Mouse (Mus musculus) urinary bladder, postnatal 4 days (tissue): ENCODE data around the gene Ddx58.

Experiments
- DNase-seq, 2 experiments: peaks; one replicate each; pipeline ENCODE4 v3.0.0; 2021 to 2022; ENCODE audit warnings: low spot score in 2 of 2

Ddx58 gene

GRCm38 (mm10) chr4:40234256-40234655 is 5.4 kb downstream of the Ddx58 start:
- no peak for DNase-seq

GRCm38 (mm10) chr4:40233062-40233664 is 6.5 kb downstream of the Ddx58 start:
- no peak for DNase-seq

DNA sequence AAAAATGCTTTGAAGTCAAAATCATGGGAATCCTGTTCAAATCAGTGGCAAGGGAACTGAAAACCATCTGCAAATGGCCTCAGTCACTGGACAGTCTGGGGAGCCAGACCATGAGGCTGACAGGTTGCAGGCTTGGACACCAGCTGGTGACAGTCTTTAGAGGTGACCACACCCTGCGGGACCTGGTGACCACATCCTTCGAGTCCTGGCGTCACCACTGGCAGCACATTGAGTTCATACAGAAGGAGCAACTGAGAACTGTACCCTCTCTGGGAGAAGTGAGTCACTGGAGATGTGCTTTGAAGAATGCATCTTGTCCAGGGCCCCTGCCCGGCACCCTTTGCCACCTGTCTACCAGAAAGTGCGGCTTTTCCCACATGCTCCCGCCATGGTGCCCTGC is 9.9 kb downstream of the Ddx58 start:
- no peak for DNase-seq

GRCm38 (mm10) chr4:40227886-40228285 is 11.7 kb downstream of the Ddx58 start:
- DNase-seq: no peak

- DNase-seq: no peak
These were observed 12.5 kb downstream of the Ddx58 start for GRCm38 (mm10) chr4:40227131-40227530.

- no peak for DNase-seq
These were observed 13.5 kb downstream of the Ddx58 start for GRCm38 (mm10) chr4:40226095-40226494.

- no peak for DNase-seq
These were observed 17.6 kb downstream of the Ddx58 start for GRCm38 (mm10) chr4:40221876-40222585.

DNA sequence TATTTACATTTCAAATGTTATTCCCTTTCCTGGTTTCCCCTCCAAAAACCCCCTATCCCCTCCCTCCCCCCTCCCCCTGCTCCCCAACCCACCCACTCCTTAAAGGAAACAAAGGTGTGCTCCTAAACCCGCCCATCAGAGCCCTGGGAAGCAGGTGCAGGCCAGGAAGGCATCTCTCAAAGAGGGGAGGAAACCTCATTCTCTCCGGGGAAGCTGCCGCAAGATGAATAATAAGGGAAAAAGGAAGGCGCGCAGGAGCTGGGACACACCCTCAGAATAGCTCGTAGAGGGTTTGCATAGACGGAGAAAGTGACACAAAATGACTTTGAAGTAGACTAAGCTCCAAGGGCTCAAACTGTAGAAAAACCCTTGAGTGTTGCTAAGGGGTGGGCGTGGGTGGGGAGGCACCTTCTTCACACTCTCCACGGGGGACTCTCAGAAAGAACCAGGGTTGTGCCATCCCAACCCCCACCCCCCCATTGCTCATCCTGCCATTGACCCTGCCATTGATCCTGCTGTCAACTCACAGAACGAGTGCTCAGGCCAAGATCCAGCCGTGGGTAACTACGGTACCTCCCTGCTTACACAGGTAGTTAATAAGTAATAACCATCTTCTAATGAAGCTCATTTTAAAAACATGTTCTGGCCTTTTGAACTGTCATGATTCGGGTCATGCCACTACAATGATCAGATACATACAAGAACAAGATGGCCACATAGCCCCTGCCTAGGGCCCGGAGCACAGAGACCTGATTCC is 18.4 kb downstream of the Ddx58 start:
- no peak for DNase-seq

GRCm38 (mm10) chr4:40220437-40220836 is 19.2 kb downstream of the Ddx58 start:
- DNase-seq: no peak

DNA sequence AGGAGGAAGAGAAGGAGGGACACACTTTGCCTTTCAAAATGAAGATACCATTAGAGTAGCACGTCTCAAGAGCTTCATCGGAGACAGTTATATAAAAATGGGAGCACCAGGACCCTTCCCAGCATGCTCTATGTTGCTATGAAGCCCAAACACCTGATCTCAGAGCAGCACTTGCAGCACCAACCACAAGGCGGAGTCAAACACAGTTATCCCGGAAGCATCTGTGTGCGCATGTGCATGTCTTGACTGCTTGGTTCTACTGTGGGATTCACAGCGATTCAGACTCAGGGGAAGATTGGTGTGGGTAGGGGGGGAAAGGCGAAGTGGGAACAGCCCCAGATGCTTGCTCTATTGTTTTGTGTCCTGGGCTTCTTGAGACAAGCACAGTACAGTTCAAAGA is 21.2 kb downstream of the Ddx58 start:
- no peak for DNase-seq

GRCm38 (mm10) chr4:40217910-40218309 is 21.7 kb downstream of the Ddx58 start:
- no peak for DNase-seq

GRCm38 (mm10) chr4:40212177-40212576 is 27.5 kb downstream of the Ddx58 start:
- DNase-seq: no peak

GRCm38 (mm10) chr4:40207701-40208100 is 31.9 kb downstream of the Ddx58 start:
- no peak for DNase-seq

DNA sequence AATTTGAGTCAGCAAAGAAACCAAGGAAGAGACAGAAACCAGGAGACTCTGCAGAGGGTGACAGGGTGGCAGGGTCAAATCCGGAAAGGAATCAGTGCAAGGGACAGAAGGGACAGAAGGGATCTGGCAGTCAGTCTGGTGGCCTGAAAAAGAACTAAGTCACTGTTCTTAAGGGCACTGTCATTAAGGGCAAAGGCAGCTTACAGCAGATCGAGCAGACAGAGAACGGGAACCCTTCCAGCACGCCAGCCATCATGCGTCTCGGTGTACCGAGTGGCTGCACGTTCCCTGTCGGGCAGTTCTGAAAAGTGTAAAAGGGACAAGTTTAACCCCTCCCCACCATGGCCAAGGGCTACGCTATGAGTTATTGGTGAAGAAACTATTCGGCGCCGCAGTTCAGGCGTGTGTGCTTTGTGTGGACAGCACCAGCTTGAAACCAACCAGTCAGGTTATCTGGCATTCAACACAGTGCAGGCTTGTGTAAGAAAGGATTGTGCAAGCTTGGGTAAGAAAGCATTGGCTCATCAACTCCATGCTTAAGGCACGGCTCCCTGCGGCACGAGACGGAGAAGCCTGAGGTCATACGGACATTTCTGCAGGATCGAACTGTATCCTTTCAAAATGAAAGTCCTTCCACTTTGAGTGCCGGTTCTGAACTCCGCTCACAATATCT is 34.3 kb downstream of the Ddx58 start:
- DNase-seq: no peak

- DNase-seq: no peak
These were observed 35.3 kb downstream of the Ddx58 start for GRCm38 (mm10) chr4:40204374-40204773.

DNA sequence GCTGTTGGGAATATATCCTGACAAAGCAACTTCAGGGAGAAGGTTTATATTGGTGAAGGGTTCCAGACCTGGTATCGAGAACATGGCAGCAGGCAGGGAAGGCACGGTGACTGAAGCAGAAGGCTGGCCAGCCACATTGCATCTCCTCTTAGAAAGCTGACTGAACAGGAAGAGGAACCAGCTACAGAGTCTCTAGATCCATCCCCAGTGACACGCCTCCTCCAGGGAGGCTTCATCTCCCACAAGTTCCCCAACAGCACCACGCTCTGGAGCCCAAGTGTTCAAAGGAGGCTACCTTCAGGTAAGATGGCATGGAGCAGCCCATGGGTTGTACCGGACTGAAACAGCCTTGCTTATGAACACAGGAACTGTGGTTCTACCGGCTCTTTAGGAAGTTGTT is 37.4 kb downstream of the Ddx58 start:
- DNase-seq: no peak

- DNase-seq: no peak
These were observed 44.3 kb downstream of the Ddx58 start for GRCm38 (mm10) chr4:40195336-40195735.

DNA sequence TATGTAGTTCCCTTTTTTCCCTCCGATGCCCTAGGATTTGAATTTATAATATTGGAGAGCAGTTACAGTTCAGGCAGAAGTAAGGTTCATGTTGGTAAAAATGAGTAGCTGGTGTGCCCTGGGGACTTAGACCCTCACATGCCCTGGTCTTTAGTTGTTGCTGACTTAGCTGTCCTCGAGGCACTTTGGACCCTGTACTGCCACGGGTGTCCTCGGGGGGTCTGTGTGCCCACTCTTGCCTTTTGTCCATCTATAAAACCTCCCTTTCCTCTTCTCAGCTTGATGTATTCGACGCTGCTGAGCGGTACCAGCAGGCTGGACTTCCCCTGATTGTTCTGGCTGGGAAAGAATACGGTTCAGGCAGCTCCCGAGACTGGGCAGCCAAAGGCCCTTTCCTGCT is 46.2 kb downstream of the Ddx58 start:
- no peak for DNase-seq

DNA sequence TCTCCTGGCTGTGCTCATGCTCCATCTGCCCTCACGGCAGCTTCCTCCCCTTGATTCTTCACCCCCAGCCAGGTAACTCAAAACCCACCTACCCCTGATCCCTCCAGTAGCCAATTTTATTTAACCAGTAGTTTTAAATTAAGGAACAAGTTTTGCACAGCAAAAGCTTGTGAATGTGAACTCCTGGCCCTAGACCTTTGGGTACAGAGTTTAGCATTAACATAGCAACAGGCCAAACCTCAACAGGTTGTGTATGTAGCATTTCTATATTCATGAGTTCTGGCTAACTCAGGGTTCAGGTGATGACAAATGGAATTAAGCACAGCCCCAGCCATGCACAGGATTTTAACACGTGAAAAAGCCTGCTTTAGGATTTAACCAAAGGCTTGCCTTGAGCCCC is 47.4 kb downstream of the Ddx58 start:
- no peak for DNase-seq

DNA sequence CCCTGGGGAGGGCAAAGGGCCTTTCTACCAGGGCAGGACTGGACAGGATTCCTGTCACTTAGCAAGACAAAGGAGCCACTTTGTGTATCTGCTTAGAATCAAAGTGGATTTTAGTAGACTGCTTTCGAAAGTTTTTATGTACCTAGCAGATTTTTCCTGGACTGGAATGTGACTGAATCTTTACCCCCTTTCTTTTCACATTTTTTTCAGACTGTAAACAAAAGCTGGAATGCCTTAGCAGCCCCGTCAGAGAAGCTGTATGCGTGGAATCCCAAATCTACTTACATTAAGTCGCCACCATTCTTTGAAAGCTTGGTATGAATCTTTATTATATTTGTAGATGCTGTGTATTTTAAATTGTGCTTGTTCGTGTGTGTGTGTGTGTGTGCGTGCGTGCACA is 51.7 kb downstream of the Ddx58 start:
- DNase-seq: no peak

DNA sequence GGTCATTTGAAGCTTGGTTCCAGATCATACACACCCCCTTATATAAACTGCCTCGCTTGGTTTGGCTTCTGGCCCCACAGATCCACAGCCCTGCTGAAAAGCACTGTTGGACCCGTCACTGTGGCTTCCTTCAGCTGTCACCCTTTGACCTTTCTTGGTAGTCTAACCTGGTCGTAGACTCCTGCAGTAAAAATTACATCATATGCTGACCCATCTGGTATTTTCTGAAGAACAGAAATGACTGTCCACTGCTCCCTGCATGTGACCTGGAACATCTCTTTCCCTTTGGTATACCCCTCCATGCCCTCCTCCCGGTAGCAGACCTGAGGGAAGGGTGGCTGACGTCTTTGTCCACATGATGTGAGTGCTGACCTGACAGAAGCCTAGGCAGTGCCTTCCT is 55.2 kb downstream of the Ddx58 start:
- DNase-seq: no peak

DNA sequence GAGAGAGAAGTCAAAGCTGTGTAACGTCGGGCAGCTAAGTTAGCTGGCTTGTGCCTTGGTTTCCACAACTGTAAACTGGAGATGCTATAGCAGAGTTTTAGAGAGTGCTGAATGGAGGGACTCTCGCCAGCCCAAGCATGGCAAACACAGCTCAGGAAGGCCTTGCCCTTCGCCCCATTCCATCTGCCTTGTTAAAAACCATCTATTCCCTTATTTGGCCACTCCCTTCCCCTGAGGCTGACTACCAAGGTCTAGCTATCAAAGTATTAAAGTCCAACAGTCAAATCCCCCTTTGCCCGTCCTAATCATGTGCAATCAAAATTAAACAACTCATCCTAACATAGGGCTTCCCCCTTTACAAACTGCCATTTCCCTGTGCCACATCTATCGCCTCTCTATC is 55.8 kb downstream of the Ddx58 start:
- DNase-seq: no peak
